Mouse (Mus musculus) ES-E14 (cell line): ENCODE measurements around the gene Snx32.

Source experiments
- ZC3H11A ChIP-seq: IDR thresholded peaks from 2 replicates; pipeline ENCODE4 v1.6.1; 2012; ENCODE audit warnings: low read depth, mild to moderate bottlenecking, inconsistent platforms, low read length, borderline replicate concordance
- ZNF384 ChIP-seq: IDR thresholded peaks from 2 replicates; pipeline ENCODE4 v1.6.1; 2012; ENCODE audit warnings: low read depth, low read length, inconsistent platforms

DNA sequence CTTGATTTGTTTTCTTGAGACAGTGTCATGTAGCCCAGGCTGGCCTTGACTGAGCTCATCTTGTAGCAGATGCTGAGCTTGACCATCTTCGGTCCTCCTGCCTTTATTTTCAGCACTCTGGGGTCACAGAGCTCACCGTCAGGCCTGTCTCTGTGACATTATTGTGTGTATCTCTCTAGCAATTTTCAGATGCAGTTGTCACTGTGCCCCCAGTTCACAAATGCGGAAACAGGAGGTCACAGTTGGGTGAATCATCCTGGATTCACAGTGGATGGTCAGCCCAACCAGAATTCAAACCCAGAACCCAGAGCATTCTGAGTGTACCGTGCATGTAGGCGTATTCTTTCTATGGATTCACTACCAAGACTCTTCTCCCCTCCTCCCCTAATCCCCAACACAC, 64.6 kb downstream of the Snx32 start:
- TF ChIP-seq ZNF384 (no peak), ZC3H11A (no peak)
